Mouse (Mus musculus) ES-E14 (cell line): ENCODE data around the gene Slc17a7.

ENCODE experiments used
- CHD2 ChIP-seq: IDR thresholded peaks from 2 replicates; pipeline ENCODE4 v1.6.1; 2014; ENCODE audit warnings: mild to moderate bottlenecking, low read depth, low read length, inconsistent platforms
- HCFC1 ChIP-seq: IDR thresholded peaks from 2 replicates; pipeline ENCODE4 v1.6.1; 2012; ENCODE audit warnings: low read length, inconsistent platforms, borderline replicate concordance; ENCODE audit not compliant: insufficient read depth
- ZNF384 ChIP-seq: IDR thresholded peaks from 2 replicates; pipeline ENCODE4 v1.6.1; 2012; ENCODE audit warnings: low read depth, low read length, inconsistent platforms

DNA sequence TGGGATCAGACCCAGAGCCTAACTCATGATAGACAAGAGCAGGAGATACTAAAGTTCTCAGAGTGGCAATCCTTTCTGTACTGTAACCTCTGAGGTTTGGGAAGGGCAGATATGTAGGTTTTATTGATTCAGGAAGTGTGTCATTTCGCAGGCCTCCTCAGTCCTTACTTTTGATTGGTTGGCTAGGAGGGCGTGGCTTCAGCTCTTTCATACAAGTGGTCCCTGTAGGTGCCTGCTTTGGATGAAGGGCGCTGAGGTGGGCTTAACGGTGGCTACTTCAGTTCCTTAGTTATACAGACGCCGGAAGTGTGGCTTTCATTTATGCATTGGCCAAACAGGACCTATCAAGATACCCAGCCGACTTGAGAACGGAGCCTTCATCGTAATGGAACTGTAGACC lies 8.2 kb upstream of the Slc17a7 start:
- no peak for TF ChIP-seq ZNF384
- no peak for TF ChIP-seq HCFC1
- TF ChIP-seq CHD2 = no peak
